Mouse (Mus musculus) stomach, embryonic 16.5 days (tissue): ENCODE measurements at regions not wholly inside any gene's neighbourhood (a gene's known extent, or its start where the extent isn't known, plus 50 kb on each side); places are given as distances from the start of the nearest gene placed in this dataset.

Experiments used
- ATAC-seq: fragments of 200-750 bp; cut with Nextera tagmentation; 2 replicates; pipeline ENCODE4 v1.8.0; 2017; ENCODE audit warnings: moderate number of reproducible peaks, moderate TSS enrichment; ENCODE audit not compliant: insufficient read depth, low FRiP score
- H3K27ac ChIP-seq: fragments of 300-500 bp; sonication (generic); 2 replicates; pipeline ENCODE4 v1.5.1; 2014; ENCODE audit warnings: low read length
- H3K27me3 ChIP-seq: fragments of 300-500 bp; sonication (generic); 2 replicates; pipeline ENCODE4 v1.6.1; 2014; ENCODE audit warnings: low read length, control low read depth, mixed read lengths; ENCODE audit not compliant: control insufficient read depth, insufficient read depth
- H3K36me3 ChIP-seq: fragments of 300-500 bp; sonication (generic); 2 replicates; pipeline ENCODE4 v1.6.1; 2014; ENCODE audit warnings: low read length; ENCODE audit not compliant: control insufficient read depth, insufficient read depth
- H3K4me1 ChIP-seq: fragments of 300-500 bp; sonication (generic); 2 replicates; pipeline ENCODE4 v1.6.1; 2014; ENCODE audit warnings: low read length, control low read depth, mixed read lengths; ENCODE audit not compliant: control insufficient read depth, insufficient read depth
- H3K4me2 ChIP-seq: fragments of 300-500 bp; sonication (generic); 2 replicates; pipeline ENCODE4 v1.6.1; 2014; ENCODE audit warnings: low read depth, low read length, mixed read lengths
- H3K4me3 ChIP-seq: fragments of 300-500 bp; sonication (generic); replicated peaks from 2 replicates; pipeline ENCODE4 v1.5.1; 2014; ENCODE audit warnings: mild to moderate bottlenecking, low read length
- H3K9ac ChIP-seq: fragments of 300-500 bp; sonication (generic); 2 replicates; pipeline ENCODE4 v1.6.1; 2014; ENCODE audit warnings: low read length
- H3K9me3 ChIP-seq: fragments of 300-500 bp; sonication (generic); replicated peaks from 2 replicates; pipeline ENCODE4 v1.6.1; 2016; ENCODE audit warnings: low read length, control low read depth; ENCODE audit not compliant: control insufficient read depth
- WGBS: fragments of 180-500 bp; shearing (Covaris S2); extraction: QIAGEN DNeasy Blood & Tissue Kit; methylation state at CpG from one replicate; pipeline ENCODE4 v1.1.7; 2014; 5-methylcytosine and 5-hydroxymethylcytosine counted together

DNA sequence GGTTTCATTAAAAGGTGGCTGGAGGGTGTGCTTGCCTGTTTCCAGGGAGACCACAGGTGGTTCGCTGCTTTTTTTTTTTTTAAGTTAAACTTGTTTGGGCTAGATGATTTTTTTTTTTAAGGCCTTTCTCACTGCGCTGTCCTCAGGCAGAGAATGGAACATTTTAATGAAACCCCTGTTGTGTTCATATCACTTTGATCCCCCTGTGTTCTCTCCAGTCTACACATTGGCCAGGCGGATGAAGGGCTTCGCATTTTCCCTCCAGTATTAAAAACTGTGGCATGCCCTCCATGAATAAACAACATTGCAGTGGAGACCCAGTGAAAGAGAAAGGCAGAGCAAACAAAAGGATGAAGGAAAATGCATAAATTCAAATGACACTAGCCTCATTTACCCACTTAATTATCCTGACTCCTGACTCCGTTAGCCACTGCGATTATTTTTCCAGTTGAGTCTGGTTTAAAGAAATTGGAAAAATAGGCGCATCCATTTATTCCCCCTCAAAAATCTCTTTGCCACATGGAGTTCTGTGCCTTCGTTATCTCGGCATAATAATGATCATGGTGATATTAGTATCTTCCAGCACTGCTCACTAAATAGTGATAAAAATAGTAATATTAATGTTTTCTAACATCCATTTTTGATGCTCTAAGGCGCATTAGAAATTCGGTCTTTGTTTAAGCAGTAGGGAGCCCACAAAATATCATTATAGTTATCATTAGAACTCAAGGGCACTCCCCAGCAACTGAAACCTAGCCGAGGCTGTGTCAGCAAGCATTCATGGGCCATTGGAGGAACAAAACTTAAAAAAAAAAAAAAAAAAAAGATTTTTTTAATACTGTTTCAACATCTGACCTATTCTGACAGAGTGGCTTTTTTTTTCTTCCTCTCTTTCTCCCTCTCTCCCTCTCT lies 618.0 kb downstream of the Tfap2b start:
- Histone ChIP-seq H3K4me3 (no peak overlapping the region), H3K4me2 (no peak overlapping the region), H3K27me3 (no peaks in the 10 kb centered on the region), H3K9ac (no peak overlapping the region), H3K4me1 (no peaks in the 10 kb centered on the region), H3K36me3 (no peaks in the 10 kb centered on the region), H3K27ac (no peak overlapping the region), H3K9me3 (no peaks in the 10 kb centered on the region)
- no peak for ATAC-seq
- WGBS = 80% methylated on average over 12 of the region's 12 CpGs

DNA sequence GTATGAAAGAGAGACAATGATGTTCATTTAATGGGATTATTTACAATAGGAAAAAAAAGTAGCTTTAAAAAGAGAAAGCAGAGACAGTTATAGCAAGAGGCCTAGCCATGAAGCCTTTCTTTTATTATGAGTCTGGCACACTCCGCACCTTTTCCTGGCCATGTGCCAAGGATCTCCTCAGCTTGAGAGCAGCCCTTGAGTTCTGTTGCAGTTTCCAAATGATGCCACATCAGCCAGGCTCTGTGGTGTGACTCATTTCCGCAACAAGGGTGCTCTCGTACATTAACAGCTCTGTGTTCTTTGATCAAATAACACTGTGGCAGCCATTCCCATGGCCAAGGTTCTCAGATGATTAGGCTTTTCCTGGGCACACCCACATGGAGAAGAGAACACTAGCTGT lies 641.2 kb downstream of the Tfap2b start:
- no peak overlapping the region for H3K9ac ChIP-seq
- 75% methylated on average over 3 of the region's 3 CpGs for WGBS
- H3K4me2 ChIP-seq = no peak overlapping the region
- no peaks in the 10 kb centered on the region for H3K9me3 ChIP-seq
- no peaks in the 10 kb centered on the region for H3K36me3 ChIP-seq
- H3K4me3 ChIP-seq = no peak overlapping the region
- ATAC-seq = no peak
- no peak overlapping the region for H3K27ac ChIP-seq
- no peaks in the 10 kb centered on the region for H3K4me1 ChIP-seq
- H3K27me3 ChIP-seq = no peaks in the 10 kb centered on the region

DNA sequence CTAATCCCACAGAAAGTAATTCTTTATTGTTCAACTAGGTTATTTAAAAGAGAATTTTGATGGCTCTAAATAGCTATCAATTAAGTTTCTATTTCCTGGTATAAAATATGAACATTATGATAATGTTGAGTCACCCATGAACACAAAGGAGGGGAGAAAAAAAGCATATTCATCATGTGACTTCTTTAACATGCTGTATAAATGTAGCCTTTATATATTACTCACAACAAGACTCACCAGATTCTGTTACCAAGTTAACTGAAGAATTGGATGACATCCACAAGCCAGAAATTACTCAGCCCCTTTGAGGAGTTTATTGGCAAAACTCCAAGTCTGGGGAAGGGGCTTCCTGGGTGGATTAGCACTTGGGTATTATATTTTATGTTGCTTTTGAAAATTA lies 648.5 kb downstream of the Tfap2b start:
- Histone ChIP-seq H3K4me1 (no peaks in the 10 kb centered on the region), H3K4me2 (no peak overlapping the region), H3K27ac (no peak overlapping the region), H3K4me3 (no peak overlapping the region), H3K27me3 (no peaks in the 10 kb centered on the region), H3K9me3 (no peaks in the 10 kb centered on the region), H3K36me3 (no peaks in the 10 kb centered on the region), H3K9ac (no peak overlapping the region)
- no peak for ATAC-seq

DNA sequence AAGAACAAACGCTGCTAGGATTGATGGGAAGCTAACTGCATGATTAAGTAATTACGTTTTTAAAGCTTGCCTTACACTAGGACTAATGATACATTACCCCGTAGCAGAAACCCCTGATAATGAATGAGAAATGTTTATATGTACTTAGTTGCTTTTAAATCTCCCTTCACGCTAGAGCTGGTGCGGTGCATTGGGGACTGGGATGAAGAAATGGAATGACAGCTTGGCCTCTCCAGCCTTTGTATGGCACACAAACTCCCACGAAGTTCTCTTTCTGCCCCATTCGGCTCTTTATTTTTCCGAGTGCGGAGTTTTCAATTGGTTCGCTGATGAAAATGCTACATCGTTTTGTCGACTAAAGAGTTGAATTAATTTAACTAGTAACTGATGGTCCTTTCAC lies 659.8 kb downstream of the Tfap2b start:
- no peaks in the 10 kb centered on the region for H3K36me3 ChIP-seq
- no peak overlapping the region for H3K9ac ChIP-seq
- no peak for ATAC-seq
- H3K9me3 ChIP-seq = no peaks in the 10 kb centered on the region
- WGBS = 70% methylated on average over 12 of the region's 12 CpGs
- H3K4me3 ChIP-seq = no peak overlapping the region
- H3K27ac ChIP-seq = no peak overlapping the region
- no peaks in the 10 kb centered on the region for H3K4me1 ChIP-seq
- H3K27me3 ChIP-seq = no peaks in the 10 kb centered on the region
- no peak overlapping the region for H3K4me2 ChIP-seq

DNA sequence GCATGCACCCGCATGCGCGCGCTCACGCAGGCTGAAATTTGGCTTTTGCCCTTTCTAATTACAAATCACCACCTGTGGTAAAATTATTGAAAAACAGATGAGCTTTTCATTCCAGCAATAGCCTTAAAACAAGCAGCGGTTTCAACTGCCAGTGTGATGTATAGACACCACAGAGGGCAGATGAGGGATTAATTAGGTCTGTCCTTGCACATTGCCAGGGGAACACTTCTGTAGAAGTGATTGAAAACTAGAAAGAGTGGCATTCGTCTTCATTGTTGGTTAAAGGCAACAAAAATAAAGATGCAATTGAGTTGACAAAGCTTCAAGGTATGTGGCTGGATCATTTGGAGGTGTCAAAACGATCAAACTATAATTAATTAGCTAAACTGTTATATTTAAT lies 672.5 kb downstream of the Tfap2b start:
- Histone ChIP-seq H3K9ac (no peak overlapping the region), H3K4me2 (no peak overlapping the region), H3K4me1 (no peaks in the 10 kb centered on the region), H3K4me3 (no peak overlapping the region), H3K9me3 (no peaks in the 10 kb centered on the region), H3K27ac (no peak overlapping the region), H3K27me3 (no peaks in the 10 kb centered on the region), H3K36me3 (no peaks in the 10 kb centered on the region)
- WGBS = 62% methylated on average over 8 of the region's 8 CpGs
- no peak for ATAC-seq

DNA sequence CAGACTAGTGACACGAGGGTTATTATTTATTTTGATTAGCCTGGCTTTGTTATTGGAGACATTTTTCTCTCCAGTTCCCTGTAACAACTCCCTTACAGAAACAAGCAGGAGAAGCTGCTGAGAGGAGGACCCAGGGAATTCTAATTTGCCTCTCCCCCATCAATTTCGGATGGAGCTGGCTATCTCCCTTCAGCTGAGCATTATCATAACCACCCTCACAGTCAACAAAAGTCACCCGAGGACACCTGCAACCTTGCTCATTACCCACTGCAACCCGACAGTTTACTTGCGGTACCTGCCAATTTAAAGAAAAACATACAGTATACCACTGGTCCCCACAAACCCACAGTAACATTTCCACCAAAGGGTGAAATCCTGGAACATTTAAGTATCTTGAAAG lies 690.7 kb downstream of the Tfap2b start:
- Histone ChIP-seq H3K27ac (no peak overlapping the region), H3K9ac (no peak overlapping the region), H3K9me3 (no peaks in the 10 kb centered on the region), H3K4me1 (no peaks in the 10 kb centered on the region), H3K27me3 (no peaks in the 10 kb centered on the region), H3K4me3 (no peak overlapping the region), H3K36me3 (no peaks in the 10 kb centered on the region), H3K4me2 (no peak overlapping the region)
- no peak for ATAC-seq
- 44% methylated on average over 5 of the region's 5 CpGs for WGBS

DNA sequence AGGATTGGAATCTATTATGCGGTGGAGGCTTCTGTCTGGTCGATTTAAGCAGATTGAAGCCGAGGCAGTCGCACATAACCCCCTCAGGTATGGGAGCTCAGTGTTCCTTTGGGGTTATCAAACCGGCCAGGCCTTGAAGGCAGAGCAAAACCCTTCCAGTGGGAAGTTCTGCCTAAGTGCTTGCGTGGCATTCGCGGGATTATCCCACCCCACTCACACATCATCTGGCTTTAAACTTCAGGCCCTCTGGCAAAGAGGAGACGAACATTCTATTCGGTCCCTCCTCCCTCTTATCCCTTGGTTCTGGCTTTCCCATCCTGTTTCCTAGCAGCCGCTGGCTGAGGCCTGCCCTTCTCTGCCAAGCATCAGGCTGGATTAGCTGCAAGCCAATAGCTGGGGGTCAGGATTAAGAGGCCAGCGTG lies 691.2 kb downstream of the Tfap2b start:
- Histone ChIP-seq H3K4me3 (no peak overlapping the region), H3K4me1 (no peaks in the 10 kb centered on the region), H3K36me3 (no peaks in the 10 kb centered on the region), H3K27ac (no peak overlapping the region), H3K4me2 (no peak overlapping the region), H3K9ac (no peak overlapping the region), H3K9me3 (no peaks in the 10 kb centered on the region), H3K27me3 (no peaks in the 10 kb centered on the region)
- WGBS = 50% methylated on average over 12 of the region's 12 CpGs
- no peak for ATAC-seq

DNA sequence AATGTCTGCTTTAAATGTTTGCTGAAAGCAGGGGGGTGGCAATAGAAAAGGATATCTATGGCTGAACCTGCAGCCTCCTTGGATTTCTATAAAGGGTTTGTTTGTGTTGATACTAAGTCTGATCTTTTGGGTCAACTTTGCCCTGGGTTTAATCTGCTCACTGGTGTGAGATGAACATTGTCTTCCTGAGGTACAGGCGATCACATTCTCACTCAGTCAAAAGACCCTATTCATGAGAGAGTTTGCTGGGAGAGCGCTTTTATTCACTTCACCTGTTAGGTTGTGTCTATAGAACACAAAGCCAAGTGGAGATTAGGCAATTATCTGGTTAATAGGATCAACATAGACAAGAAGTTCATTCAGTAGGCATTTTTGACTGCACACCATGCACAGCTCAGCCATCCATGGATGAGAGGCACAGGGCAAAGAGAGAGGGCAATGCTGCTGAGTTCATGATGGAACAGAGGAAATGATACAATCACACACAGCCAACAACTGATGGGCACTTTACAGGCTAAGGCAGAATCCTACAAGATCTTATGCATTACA lies 692.3 kb downstream of the Tfap2b start:
- WGBS = 59% methylated on average over 2 of the region's 2 CpGs
- Histone ChIP-seq H3K4me2 (no peak overlapping the region), H3K9me3 (no peaks in the 10 kb centered on the region), H3K4me1 (no peaks in the 10 kb centered on the region), H3K4me3 (no peak overlapping the region), H3K27ac (no peak overlapping the region), H3K36me3 (no peaks in the 10 kb centered on the region), H3K27me3 (no peaks in the 10 kb centered on the region), H3K9ac (no peak overlapping the region)
- no peak for ATAC-seq

DNA sequence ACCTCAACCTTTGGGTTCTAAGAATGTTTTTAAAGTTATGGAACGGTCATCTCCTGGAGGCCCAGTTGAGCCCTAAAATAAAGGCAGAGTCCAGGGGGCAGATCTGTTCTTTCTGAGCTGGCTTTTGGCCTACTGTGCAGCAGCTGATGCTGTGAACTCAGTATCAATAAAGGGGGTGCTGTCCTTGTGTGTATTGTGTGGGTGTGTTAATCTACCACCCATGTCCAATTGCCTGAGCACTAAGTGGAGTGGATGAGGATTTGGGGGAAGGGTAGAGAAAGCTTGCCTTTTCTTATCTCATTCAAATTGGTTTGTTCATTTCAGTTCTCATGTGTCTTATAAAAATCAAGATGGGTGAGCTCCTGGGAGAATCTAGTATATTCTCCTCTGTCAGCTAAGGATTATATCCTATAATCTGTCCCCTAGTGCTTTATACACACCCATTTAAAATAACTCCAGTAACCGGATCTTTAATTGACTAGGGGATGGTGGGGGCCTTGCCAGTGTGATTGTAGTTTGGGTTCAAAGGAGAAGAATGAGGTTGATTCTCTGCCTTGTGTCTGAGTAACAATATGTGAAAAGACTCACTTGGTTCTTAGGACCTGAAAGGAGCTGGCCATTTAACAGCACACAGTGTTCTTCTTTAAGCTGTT lies 703.6 kb downstream of the Tfap2b start:
- Histone ChIP-seq H3K9me3 (no peaks in the 10 kb centered on the region), H3K4me2 (no peak overlapping the region), H3K4me3 (no peak overlapping the region), H3K9ac (no peak overlapping the region), H3K36me3 (no peaks in the 10 kb centered on the region), H3K4me1 (no peaks in the 10 kb centered on the region), H3K27me3 (no peaks in the 10 kb centered on the region), H3K27ac (no peak overlapping the region)
- no peak for ATAC-seq
- WGBS = 81% methylated on average over 2 of the region's 2 CpGs
